Mouse (Mus musculus) erythroblast, embryonic 14.5 days (primary cell): ENCODE data around the gene Ovch2.

Experiments used
- GATA1 ChIP-seq: IDR thresholded peaks from 2 replicates; pipeline ENCODE4 v1.6.1; 2012; ENCODE audit warnings: low read length, inconsistent platforms, mixed read lengths
- TAL1 ChIP-seq: IDR thresholded peaks from 3 replicates; pipeline ENCODE4 v1.6.1; 2012; ENCODE audit warnings: low read length, inconsistent platforms, mixed read lengths

DNA sequence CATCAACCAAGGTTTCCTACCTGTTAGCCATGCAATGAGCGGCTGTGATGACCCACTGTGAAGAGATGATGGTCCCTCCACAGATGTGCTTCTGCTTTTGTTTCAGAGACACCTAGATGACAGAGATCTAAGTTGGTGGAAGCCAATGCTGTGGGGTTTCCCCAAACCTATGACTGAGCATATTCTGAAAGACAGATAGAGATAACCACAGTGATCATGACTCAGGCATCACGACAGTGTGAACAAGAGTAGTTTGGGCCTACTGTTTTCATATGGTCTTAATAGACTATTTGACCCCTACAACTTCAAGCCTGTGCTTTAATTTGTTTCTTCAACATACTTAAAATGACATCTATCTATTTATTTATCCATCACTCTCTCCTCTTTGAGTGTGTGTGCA, 4.5 kb downstream of the Ovch2 start:
- TF ChIP-seq TAL1 = no peak
- TF ChIP-seq GATA1 = no peak
